Mouse (Mus musculus): ENCODE measurements around the gene Cfap69.

DNA sequence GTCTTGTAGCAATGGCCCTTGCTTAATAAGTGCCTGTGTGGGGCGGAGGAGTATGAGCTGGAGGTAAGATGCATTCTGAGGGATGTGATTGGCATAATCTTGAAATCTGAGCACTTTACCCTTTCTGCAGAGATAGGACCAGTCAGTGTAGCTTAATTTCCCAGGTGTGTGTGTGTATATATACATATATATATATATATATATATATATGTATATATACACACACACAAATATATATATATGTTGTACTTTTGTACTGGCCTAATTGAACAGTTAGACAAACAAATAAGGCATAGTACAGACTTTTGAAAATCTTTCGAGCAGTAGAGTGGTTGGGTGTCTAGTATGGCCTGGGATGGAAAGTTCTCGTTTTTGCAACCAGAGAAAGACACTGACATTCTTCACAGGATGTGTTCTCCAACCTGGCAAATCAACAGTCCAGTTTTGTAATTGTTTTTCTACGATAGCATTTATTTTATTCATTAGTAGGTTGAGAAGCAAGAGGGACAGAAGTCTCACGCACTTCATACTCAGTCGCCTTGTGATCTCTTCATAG lies 410 bp upstream of the Cfap69 start:
- TF ChIP-seq CTCF (IDR thresholded peaks at IDR 0.05) = no peak
- TF ChIP-seq EP300 (IDR thresholded peaks at IDR 0.05) = no peak

Data from lung, postnatal 0 days (tissue).